Mouse (Mus musculus): ENCODE measurements around the gene Parp11.

DNA sequence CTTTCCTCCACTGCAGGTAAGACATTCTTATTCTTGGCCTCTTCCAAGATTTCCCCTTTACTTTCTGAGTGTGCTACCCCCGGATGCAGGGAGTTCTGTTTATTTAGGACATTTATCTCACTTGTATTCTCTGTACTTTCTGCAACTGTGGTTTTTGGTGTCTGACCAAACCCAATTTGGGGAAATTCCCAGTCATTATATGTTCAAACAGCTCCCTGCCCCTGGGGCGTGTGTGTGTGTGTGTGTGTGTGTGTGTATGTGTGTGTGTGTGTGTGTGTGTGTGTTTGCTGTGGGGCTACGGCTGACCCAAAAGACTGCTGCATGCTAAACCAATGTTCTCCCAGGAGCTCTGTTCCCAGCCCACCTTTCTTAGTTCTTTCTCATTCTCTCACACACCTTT lies 45.2 kb upstream of the Parp11 start:
- no peak for TF ChIP-seq POLR2A (IDR thresholded peaks at IDR 0.05; ENCODE audit: extremely low read depth, insufficient read depth, low read length)
- TF ChIP-seq CTCF (IDR thresholded peaks at IDR 0.05; ENCODE audit: extremely low read depth, insufficient read depth, low read length), result no peak

All from cortical plate, adult 2 months (tissue).